Mouse (Mus musculus) heart, embryonic 10.5 days (tissue): ENCODE measurements around the gene Hspb11. TPM values are rescaled to one million over a fixed set of nuclear protein-coding genes. Genes with fewer than 3 reads are reported as not detected.

Source experiments
- DNase-seq: peaks from one replicate; pipeline ENCODE4 v3.0.0-alpha.2; 2017; ENCODE audit warnings: low spot score
- H3K27ac ChIP-seq: fragments of 300-500 bp; sonication (generic); 2 replicates; pipeline ENCODE4 v1.5.1; 2016; ENCODE audit warnings: mild to moderate bottlenecking
- H3K27me3 ChIP-seq: fragments of 300-500 bp; sonication (generic); 2 replicates; pipeline ENCODE4 v1.6.1; 2016; ENCODE audit warnings: mild to moderate bottlenecking; ENCODE audit not compliant: poor library complexity, insufficient read depth, severe bottlenecking
- H3K36me3 ChIP-seq: fragments of 300-500 bp; sonication (generic); 2 replicates; pipeline ENCODE4 v1.6.1; 2016; ENCODE audit warnings: mild to moderate bottlenecking, moderate library complexity
- H3K4me1 ChIP-seq: fragments of 300-500 bp; sonication (generic); 2 replicates; pipeline ENCODE4 v1.6.1; 2016; ENCODE audit warnings: mild to moderate bottlenecking
- H3K4me3 ChIP-seq: fragments of 300-500 bp; sonication (generic); 2 replicates; pipeline ENCODE4 v1.5.1; 2016; ENCODE audit warnings: mild to moderate bottlenecking, moderate library complexity
- H3K9me3 ChIP-seq: fragments of 300-500 bp; sonication (generic); 2 replicates; pipeline ENCODE4 v1.6.1; 2016; ENCODE audit warnings: mild to moderate bottlenecking, moderate library complexity
- whole genome bisulfite sequencing: fragments of 180-500 bp; shearing (Covaris S2); methylation state at CpG from one replicate; pipeline ENCODE4 v1.1.7; 2016; 5-methylcytosine and 5-hydroxymethylcytosine counted together
- polyA plus RNA-seq: library from polyadenylated mRNA; unstranded; fragments of >200 nt; fragmentation: Nextera tagmentation; extraction: Ambion mirVana; gene quantifications from 2 replicates; pipeline ENCODE4 v1.2.1, GENCODE M21; 2016

Gene Hspb11
- polyA plus RNA-seq, 1 experiment from 2014 or later = 39.4 TPM

GRCm38 (mm10) chr4:107232219-107232618 lies 21.2 kb upstream of the Hspb11 start:
- WGBS = 31% methylated on average over 3 of the region's 3 CpGs
- peaks cover 50% of the 10 kb centered on the region for H3K36me3 ChIP-seq
- H3K9me3 ChIP-seq = no peaks in the 10 kb centered on the region
- H3K4me3 ChIP-seq = no peak overlapping the region
- no peak for DNase-seq
- H3K27ac ChIP-seq = no peak overlapping the region
- no peaks in the 10 kb centered on the region for H3K4me1 ChIP-seq
- no peaks in the 10 kb centered on the region for H3K27me3 ChIP-seq

- peaks cover 96% of the 10 kb centered on the region for H3K36me3 ChIP-seq
- H3K27me3 ChIP-seq = no peaks in the 10 kb centered on the region
- H3K4me1 ChIP-seq = no peaks in the 10 kb centered on the region
- no peak for DNase-seq
- H3K9me3 ChIP-seq = no peaks in the 10 kb centered on the region
- H3K4me3 ChIP-seq = no peak overlapping the region
- 80% methylated on average over 2 of the region's 2 CpGs for WGBS
- no peak overlapping the region for H3K27ac ChIP-seq
Observed at GRCm38 (mm10) chr4:107238253-107238652, 15.1 kb upstream of the Hspb11 start.

- peaks cover 81% of the 10 kb centered on the region for H3K36me3 ChIP-seq
- WGBS = 95% methylated on average over 6 of the region's 6 CpGs
- H3K9me3 ChIP-seq = no peaks in the 10 kb centered on the region
- H3K4me1 ChIP-seq = peaks cover 15% of the 10 kb centered on the region
- H3K27ac ChIP-seq = no peak overlapping the region
- no peaks in the 10 kb centered on the region for H3K27me3 ChIP-seq
- DNase-seq = no peak
- no peak overlapping the region for H3K4me3 ChIP-seq
Observed at GRCm38 (mm10) chr4:107240196-107240595, 13.2 kb upstream of the Hspb11 start.

GRCm38 (mm10) chr4:107243365-107244333 lies 9.7 kb upstream of the Hspb11 start:
- H3K27ac ChIP-seq = peak overlapping the region; percentile 13; the same call in 1 of the 2 replicates
- WGBS = 59% methylated on average over 6 of the region's 6 CpGs
- H3K4me3 ChIP-seq = no peak overlapping the region
- peaks cover 52% of the 10 kb centered on the region for H3K36me3 ChIP-seq
- peaks cover 29% of the 10 kb centered on the region for H3K4me1 ChIP-seq
- no peak for DNase-seq
- H3K9me3 ChIP-seq = no peaks in the 10 kb centered on the region
- H3K27me3 ChIP-seq = no peaks in the 10 kb centered on the region

- H3K4me3 ChIP-seq = no peak overlapping the region
- peaks cover 42% of the 10 kb centered on the region for H3K4me1 ChIP-seq
- H3K27ac ChIP-seq = peak overlapping the region; percentile 13; the same call in 1 of the 2 replicates
- no peaks in the 10 kb centered on the region for H3K27me3 ChIP-seq
- WGBS = 77% methylated on average over 2 of the region's 2 CpGs
- peaks cover 37% of the 10 kb centered on the region for H3K36me3 ChIP-seq
- no peak for DNase-seq
- H3K9me3 ChIP-seq = no peaks in the 10 kb centered on the region
Observed at GRCm38 (mm10) chr4:107245368-107245767, 8.0 kb upstream of the Hspb11 start.

GRCm38 (mm10) chr4:107246040-107246439 lies 7.4 kb upstream of the Hspb11 start:
- no peaks in the 10 kb centered on the region for H3K9me3 ChIP-seq
- H3K4me3 ChIP-seq = no peak overlapping the region
- H3K36me3 ChIP-seq = peaks cover 30% of the 10 kb centered on the region
- 49% methylated on average over 1 of the region's 1 CpGs for WGBS
- no peaks in the 10 kb centered on the region for H3K27me3 ChIP-seq
- no peak for DNase-seq
- H3K4me1 ChIP-seq = peaks cover 47% of the 10 kb centered on the region
- H3K27ac ChIP-seq = peak overlapping the region; percentile 49; the same call in 1 of the 2 replicates

- DNase-seq = no peak
- Histone ChIP-seq H3K4me3 (no peak overlapping the region), H3K4me1 (peaks cover 56% of the 10 kb centered on the region), H3K27ac (peak overlapping the region; percentile 59), H3K27me3 (no peaks in the 10 kb centered on the region), H3K9me3 (no peaks in the 10 kb centered on the region), H3K36me3 (peaks cover 19% of the 10 kb centered on the region)
- 67% methylated on average over 9 of the region's 9 CpGs for WGBS
Observed at GRCm38 (mm10) chr4:107247110-107247509, 6.3 kb upstream of the Hspb11 start.

- H3K9me3 ChIP-seq = no peaks in the 10 kb centered on the region
- H3K4me1 ChIP-seq = peaks cover 64% of the 10 kb centered on the region
- H3K27me3 ChIP-seq = no peaks in the 10 kb centered on the region
- H3K27ac ChIP-seq = no peak overlapping the region
- no peak overlapping the region for H3K4me3 ChIP-seq
- WGBS = 90% methylated on average over 3 of the region's 3 CpGs
- peaks cover 12% of the 10 kb centered on the region for H3K36me3 ChIP-seq
- no peak for DNase-seq
Observed at GRCm38 (mm10) chr4:107248061-107248460, 5.3 kb upstream of the Hspb11 start.

- Histone ChIP-seq H3K27ac (peak overlapping the region; percentile 36; the same call in 1 of the 2 replicates), H3K36me3 (peaks cover 8% of the 10 kb centered on the region; the same call in 1 of the 2 replicates), H3K27me3 (no peaks in the 10 kb centered on the region), H3K4me3 (no peak overlapping the region), H3K4me1 (peaks cover 64% of the 10 kb centered on the region), H3K9me3 (no peaks in the 10 kb centered on the region)
- DNase-seq = peak; percentile 82
- WGBS = 16% methylated on average over 2 of the region's 2 CpGs
Observed at GRCm38 (mm10) chr4:107249471-107249870, 3.9 kb upstream of the Hspb11 start.

GRCm38 (mm10) chr4:107250494-107250893 lies 2.9 kb upstream of the Hspb11 start:
- Histone ChIP-seq H3K27ac (no peak overlapping the region), H3K27me3 (no peaks in the 10 kb centered on the region), H3K4me3 (no peak overlapping the region), H3K9me3 (no peaks in the 10 kb centered on the region), H3K4me1 (peaks cover 60% of the 10 kb centered on the region), H3K36me3 (peaks cover 5% of the 10 kb centered on the region; the same call in 1 of the 2 replicates)
- no peak for DNase-seq
- WGBS = 22% methylated on average over 4 of the region's 4 CpGs

- WGBS = under 1% methylated on average over 11 of the region's 11 CpGs
- peak overlapping the region; percentile 97 for H3K27ac ChIP-seq
- DNase-seq = no peak
Observed at GRCm38 (mm10) chr4:107252522-107252921, 871 bp upstream of the Hspb11 start.

GRCm38 (mm10) chr4:107254414-107254813 lies 1.0 kb downstream of the Hspb11 start:
- peaks cover 39% of the 10 kb centered on the region for H3K4me1 ChIP-seq
- WGBS = 33% methylated on average over 3 of the region's 3 CpGs
- H3K27ac ChIP-seq = peak overlapping the region; percentile 97
- no peaks in the 10 kb centered on the region for H3K36me3 ChIP-seq
- H3K27me3 ChIP-seq = no peaks in the 10 kb centered on the region
- H3K9me3 ChIP-seq = no peaks in the 10 kb centered on the region
- H3K4me3 ChIP-seq = peak overlapping the region; percentile 94
- no peak for DNase-seq

More at GRCm38 (mm10) chr4:107252522-107252921, 871 bp upstream of the Hspb11 start:
- H3K4me1 ChIP-seq = peaks cover 50% of the 10 kb centered on the region
- peak overlapping the region; percentile 94 for H3K4me3 ChIP-seq
- H3K36me3 ChIP-seq = no peaks in the 10 kb centered on the region
- no peaks in the 10 kb centered on the region for H3K9me3 ChIP-seq
- H3K27me3 ChIP-seq = no peaks in the 10 kb centered on the region

GRCm38 (mm10) chr4:107260001-107260400 lies 6.6 kb downstream of the Hspb11 start:
- no peak for DNase-seq
- H3K4me3 ChIP-seq = no peak overlapping the region
- peaks cover 4% of the 10 kb centered on the region; the same call in 1 of the 2 replicates for H3K4me1 ChIP-seq
- H3K9me3 ChIP-seq = peaks cover 4% of the 10 kb centered on the region; the same call in 1 of the 2 replicates
- no peak overlapping the region for H3K27ac ChIP-seq
- peaks cover 9% of the 10 kb centered on the region for H3K36me3 ChIP-seq
- no peaks in the 10 kb centered on the region for H3K27me3 ChIP-seq
- 44% methylated on average over 4 of the region's 4 CpGs for WGBS
